11 mouse cellular contexts compared by ENCODE assay signal in the genomic region with DNA sequence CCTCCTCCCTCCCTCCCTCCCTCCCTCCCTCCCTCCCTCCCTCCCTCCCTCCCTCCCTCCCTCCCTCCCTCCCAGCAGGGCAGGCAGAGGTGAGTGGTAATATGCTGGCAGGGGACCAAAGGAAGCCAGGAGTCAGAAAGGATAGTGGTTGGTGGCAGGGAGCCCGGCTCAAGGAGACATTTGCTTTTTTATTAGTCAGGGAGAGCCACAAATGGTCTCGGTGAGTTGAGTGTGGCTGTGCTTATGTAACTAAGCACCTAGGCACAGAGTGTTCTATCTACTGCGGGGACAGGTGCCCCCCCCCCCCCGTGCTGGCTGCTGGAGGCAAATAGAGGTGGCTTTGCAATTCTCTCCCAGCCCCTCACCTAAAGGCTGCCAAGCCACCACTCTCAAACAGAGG.
DNase-seq lines count a peak whose midpoint lies in the region; ATAC-seq lines count a peak whose summit lies in the region.
"Had no signal": no experiment of that assay in that cellular context is flagged by ENCODE, and none has a peak within 500 bp of the region (broad histone marks: within the 10 kb centered on the region; RNA-seq: fewer than 3 reads in every experiment).

No protein-coding gene starts in this region.

- no peaks in the 10 kb centered on the region for H3K9me3 ChIP-seq in kidney, embryonic 14.5 days (ENCODE audit: control insufficient read depth, low read length)
- no peaks in the 10 kb centered on the region for H3K9me3 ChIP-seq in limb, embryonic 15.5 days
- H3K9me3 ChIP-seq in hindbrain, embryonic 14.5 days (ENCODE audit: control insufficient read depth, low read length), result no peaks in the 10 kb centered on the region
- H3K9me3 ChIP-seq: neural tube, embryonic 13.5 days had no signal

- no peak overlapping the region for H3K4me3 ChIP-seq in kidney, embryonic 14.5 days (ENCODE audit: low read length)
- no peak overlapping the region for H3K4me3 ChIP-seq in limb, embryonic 15.5 days
- H3K4me3 ChIP-seq in hindbrain, embryonic 14.5 days (replicated peaks; ENCODE audit: low read length), result no peak overlapping the region
- H3K4me3 ChIP-seq: neural tube, embryonic 13.5 days had no signal

- ATAC-seq in kidney, embryonic 14.5 days (ENCODE audit: low FRiP score, low TSS enrichment), result no peak
- no peak for ATAC-seq in limb, embryonic 15.5 days (ENCODE audit: insufficient number of reproducible peaks, low FRiP score, low TSS enrichment, low read depth)
- ATAC-seq in hindbrain, embryonic 14.5 days (ENCODE audit: low FRiP score), result no peak

- H3K4me1 ChIP-seq in kidney, embryonic 14.5 days (ENCODE audit: control insufficient read depth, insufficient read depth, low read length), result no peaks in the 10 kb centered on the region
- peaks cover 37% of the 10 kb centered on the region for H3K4me1 ChIP-seq in limb, embryonic 15.5 days
- 0 out of 2 replicates have a peak, but pooled peaks cover 2% of the 10 kb centered on the region for H3K4me1 ChIP-seq in hindbrain, embryonic 14.5 days (replicated peaks; ENCODE audit: control insufficient read depth, insufficient read depth, low read length)

- peak; percentile 77 to 84 for DNase-seq in kidney, adult 8-10 months
- peak; percentile 67 for DNase-seq in adrenal gland, postnatal 25 days
- peak; percentile 61 for DNase-seq in heart, adult 8-10 months (ENCODE audit: low spot score)
- no peak for DNase-seq in neural tube, embryonic 10.5 days (ENCODE audit: extremely low spot score, low spot score)
- no peak for DNase-seq in spleen, postnatal 4 days (ENCODE audit: low spot score in 2 of 2)
- no peak for DNase-seq in hindbrain, embryonic 14.5 days (ENCODE audit: low spot score)
- DNase-seq: lung, embryonic 14.5 days had no signal

- H3K4me2 ChIP-seq in kidney, embryonic 14.5 days (replicated peaks; ENCODE audit: low read depth, low read length), result no peak overlapping the region
- H3K4me2 ChIP-seq in limb, embryonic 15.5 days, result no peak overlapping the region
- no peak overlapping the region for H3K4me2 ChIP-seq in hindbrain, embryonic 14.5 days (replicated peaks)
- H3K4me2 ChIP-seq: lung, embryonic 14.5 days; neural tube, embryonic 13.5 days had no signal

- H3K9ac ChIP-seq in kidney, embryonic 14.5 days (ENCODE audit: low read depth, low read length), result no peak overlapping the region
- no peak overlapping the region for H3K9ac ChIP-seq in limb, embryonic 15.5 days
- H3K9ac ChIP-seq in hindbrain, embryonic 14.5 days, result no peak overlapping the region
- H3K9ac ChIP-seq: lung, embryonic 14.5 days; neural tube, embryonic 13.5 days had no signal

- H3K27me3 ChIP-seq in kidney, embryonic 14.5 days (ENCODE audit: control insufficient read depth, insufficient read depth, low read length), result no peaks in the 10 kb centered on the region
- no peaks in the 10 kb centered on the region for H3K27me3 ChIP-seq in limb, embryonic 15.5 days
- no peaks in the 10 kb centered on the region for H3K27me3 ChIP-seq in hindbrain, embryonic 14.5 days (ENCODE audit: control insufficient read depth, insufficient read depth, low read length)
- H3K27me3 ChIP-seq: neural tube, embryonic 13.5 days had no signal

- 30% methylated on average over 4 of the region's 4 CpGs for WGBS in kidney, embryonic 14.5 days
- 28% methylated on average over 4 of the region's 4 CpGs for WGBS in limb, embryonic 15.5 days
- 48% methylated on average over 4 of the region's 4 CpGs for WGBS in hindbrain, embryonic 14.5 days

- no peaks in the 10 kb centered on the region for H3K36me3 ChIP-seq in kidney, embryonic 14.5 days (ENCODE audit: control insufficient read depth, insufficient read depth, low read length)
- H3K36me3 ChIP-seq in limb, embryonic 15.5 days, result no peaks in the 10 kb centered on the region
- no peaks in the 10 kb centered on the region for H3K36me3 ChIP-seq in hindbrain, embryonic 14.5 days (replicated peaks; ENCODE audit: control insufficient read depth, insufficient read depth)
- H3K36me3 ChIP-seq: neural tube, embryonic 13.5 days had no signal

- no peak overlapping the region for H3K27ac ChIP-seq in kidney, embryonic 14.5 days (ENCODE audit: low read depth, low read length)
- H3K27ac ChIP-seq in limb, embryonic 15.5 days, result peak overlapping the region; percentile 38; the same call in 1 of the 2 replicates
- no peak overlapping the region for H3K27ac ChIP-seq in hindbrain, embryonic 14.5 days
- H3K27ac ChIP-seq: kidney, postnatal 0 days; neural tube, embryonic 13.5 days had no signal

Comparison
In these comparisons a context has a peak if more than half of its experiments do, and no peak if none do; other contexts are left out.
1. DNase-seq: peak in kidney, adult 8-10 months (2 of 2), adrenal gland, postnatal 25 days (single experiment) and heart, adult 8-10 months (single experiment); none in neural tube, embryonic 10.5 days (single experiment), spleen, postnatal 4 days (0 of 2) and hindbrain, embryonic 14.5 days (single experiment).